Mouse (Mus musculus) kidney, embryonic 16.5 days (tissue): ENCODE measurements around the gene Cbfa2t3. TPM values are rescaled to one million over a fixed set of nuclear protein-coding genes. Genes with fewer than 3 reads are reported as not detected.

Experiments
- ATAC-seq: fragments of 200-750 bp; cut with Nextera tagmentation; 2 replicates; pipeline ENCODE4 v1.8.0; 2017; ENCODE audit warnings: moderate TSS enrichment; ENCODE audit not compliant: low FRiP score, low TSS enrichment
- H3K27ac ChIP-seq: fragments of 300-500 bp; sonication (generic); 2 replicates; pipeline ENCODE4 v1.5.1; 2014; ENCODE audit warnings: low read length
- H3K27me3 ChIP-seq: fragments of 300-500 bp; sonication (generic); 2 replicates; pipeline ENCODE4 v1.6.1; 2014; ENCODE audit warnings: low read length, control low read depth, mixed read lengths; ENCODE audit not compliant: insufficient read depth
- H3K36me3 ChIP-seq: fragments of 300-500 bp; sonication (generic); 2 replicates; pipeline ENCODE4 v1.6.1; 2014; ENCODE audit warnings: low read length, control low read depth, mixed read lengths; ENCODE audit not compliant: insufficient read depth
- H3K4me1 ChIP-seq: fragments of 300-500 bp; sonication (generic); 2 replicates; pipeline ENCODE4 v1.6.1; 2014; ENCODE audit warnings: low read length, control low read depth, mixed read lengths; ENCODE audit not compliant: insufficient read depth
- H3K4me2 ChIP-seq: fragments of 300-500 bp; sonication (generic); replicated peaks from 2 replicates; pipeline ENCODE4 v1.6.1; 2014; ENCODE audit warnings: low read depth, low read length
- H3K4me3 ChIP-seq: fragments of 300-500 bp; sonication (generic); 2 replicates; pipeline ENCODE4 v1.5.1; 2014; ENCODE audit warnings: mild to moderate bottlenecking, low read length
- H3K9ac ChIP-seq: fragments of 300-500 bp; sonication (generic); replicated peaks from 2 replicates; pipeline ENCODE4 v1.6.1; 2014; ENCODE audit warnings: low read length
- H3K9me3 ChIP-seq: fragments of 300-500 bp; sonication (generic); 2 replicates; pipeline ENCODE4 v1.6.1; 2016; ENCODE audit warnings: low read length, control low read depth
- WGBS: fragments of 180-500 bp; shearing (Covaris S2); extraction: QIAGEN DNeasy Blood & Tissue Kit; methylation state at CpG from one replicate; pipeline ENCODE4 v1.1.7; 2014; 5-methylcytosine and 5-hydroxymethylcytosine counted together
- microRNA-seq: library from miRNA; unstranded; fragments of <30 nt; microRNA quantifications from one replicate; pipeline ENCODE4, GENCODE M21; 2016
- polyA plus RNA-seq: library from polyadenylated mRNA; unstranded; fragments of >200 nt; fragmentation: Nextera tagmentation; extraction: Ambion mirVana; gene quantifications from 2 replicates; pipeline ENCODE4 v1.2.1, GENCODE M21; 2015

Cbfa2t3 gene
- polyA plus RNA-seq, 1 experiment from 2014 or later: 3.5 TPM

GRCm38 (mm10) chr8:122577116-122577515, 121.8 kb downstream of the Cbfa2t3 start:
- no peaks in the 10 kb centered on the region for H3K9me3 ChIP-seq
- WGBS: 14% methylated on average over 10 of the region's 10 CpGs
- H3K4me2 ChIP-seq: peak overlapping the region; percentile 89
- ATAC-seq: peak; percentile 52
- H3K4me1 ChIP-seq: peaks cover 52% of the 10 kb centered on the region
- H3K27me3 ChIP-seq: no peaks in the 10 kb centered on the region
- H3K27ac ChIP-seq: peak overlapping the region; percentile 81
- 0 out of 2 replicates have a peak overlapping the region, but pooled peaks have one; percentile 38 for H3K9ac ChIP-seq
- H3K36me3 ChIP-seq: peaks cover 8% of the 10 kb centered on the region
- peak overlapping the region; percentile 77 for H3K4me3 ChIP-seq

GRCm38 (mm10) chr8:122576648-122577022, 122.3 kb downstream of the Cbfa2t3 start, which contains the start of gene Aprt:
Aprt (minus strand) TSS chr8:122576909.
- Histone ChIP-seq H3K4me2 (peak within 1 kb of the TSS; percentile 89), H3K9me3 (no peaks in the 10 kb centered on the region), H3K9ac (peak within 1 kb of the TSS; percentile 89), H3K4me3 (peak within 1 kb of the TSS; percentile 77), H3K27me3 (no peaks in the 10 kb centered on the region), H3K36me3 (peaks cover 13% of the 10 kb centered on the region), H3K4me1 (peaks cover 52% of the 10 kb centered on the region), H3K27ac (peak within 1 kb of the TSS; percentile 81)
- under 1% methylated on average over 39 of the region's 39 CpGs for WGBS
- peak; percentile 80 for ATAC-seq

GRCm38 (mm10) chr8:122575735-122576647, 122.9 kb downstream of the Cbfa2t3 start:
- Histone ChIP-seq H3K9me3 (no peaks in the 10 kb centered on the region), H3K4me2 (peak overlapping the region; percentile 89), H3K4me3 (peak overlapping the region; percentile 77), H3K9ac (peak overlapping the region; percentile 89), H3K27me3 (no peaks in the 10 kb centered on the region), H3K4me1 (peaks cover 52% of the 10 kb centered on the region), H3K27ac (peak overlapping the region; percentile 77), H3K36me3 (peaks cover 19% of the 10 kb centered on the region)
- peak; percentile 4; the same call in 1 of the 2 replicates for ATAC-seq
- 16% methylated on average over 21 of the region's 21 CpGs for WGBS

GRCm38 (mm10) chr8:122575286-122575685, 123.6 kb downstream of the Cbfa2t3 start:
- H3K4me3 ChIP-seq: peak overlapping the region; percentile 77
- H3K4me1 ChIP-seq: peaks cover 49% of the 10 kb centered on the region
- peak overlapping the region; percentile 89 for H3K4me2 ChIP-seq
- ATAC-seq: 0 out of 2 replicates have a peak, but pooled peaks have one; percentile 25
- H3K27me3 ChIP-seq: no peaks in the 10 kb centered on the region
- peak overlapping the region; percentile 24; the same call in 1 of the 2 replicates for H3K9ac ChIP-seq
- peak overlapping the region; percentile 73 for H3K27ac ChIP-seq
- peaks cover 26% of the 10 kb centered on the region for H3K36me3 ChIP-seq
- no peaks in the 10 kb centered on the region for H3K9me3 ChIP-seq
- 52% methylated on average over 8 of the region's 8 CpGs for WGBS

Small RNA genes lying within 50 kb of the gene (microRNA-seq; reads per million reads assigned to microRNA genes)
- not detected for gene Mir6396

Other genes with a start within 250 kb of the Cbfa2t3 start
- gene Snai3, start 238.4 kb downstream of the Cbfa2t3 start, polyA plus RNA-seq: 0.75 and 0.77 TPM in 2 replicates
- gene Rnf166, start 223.0 kb downstream of the Cbfa2t3 start, polyA plus RNA-seq: 39.3 and 46.0 TPM in 2 replicates
- gene Ctu2, start 223.0 kb downstream of the Cbfa2t3 start, polyA plus RNA-seq: 46.5 and 48.0 TPM in 2 replicates
- 15.6 and 16.9 TPM in 2 replicates for gene Piezo1, start 147.8 kb downstream of the Cbfa2t3 start, polyA plus RNA-seq
- gene Cdt1, start 131.1 kb downstream of the Cbfa2t3 start, polyA plus RNA-seq: 43.0 and 49.0 TPM in 2 replicates
- gene Aprt, start 122.2 kb downstream of the Cbfa2t3 start, polyA plus RNA-seq: 363 and 371 TPM in 2 replicates
- 17.4 and 18.2 TPM in 2 replicates for gene Galns, start 87.6 kb downstream of the Cbfa2t3 start, polyA plus RNA-seq
- gene Trappc2l, start 87.5 kb downstream of the Cbfa2t3 start, polyA plus RNA-seq: 56.7 and 60.1 TPM in 2 replicates
- gene Pabpn1l, start 76.4 kb downstream of the Cbfa2t3 start, polyA plus RNA-seq: 0.15 and 0.19 TPM in 2 replicates
- 22.7 and 22.9 TPM in 2 replicates for gene Acsf3, start 76.4 kb upstream of the Cbfa2t3 start, polyA plus RNA-seq
- gene Cdh15, start 148.9 kb upstream of the Cbfa2t3 start, polyA plus RNA-seq: 1.3 and 1.8 TPM in 2 replicates